Mouse (Mus musculus): ENCODE results near the gene Taf5l.
"Not testable (repeated sequence)": the region's sequence is repeated elsewhere in the genome, so short reads cannot be mapped to it uniquely, and the experiment has no call there.

Taf5l gene

DNA sequence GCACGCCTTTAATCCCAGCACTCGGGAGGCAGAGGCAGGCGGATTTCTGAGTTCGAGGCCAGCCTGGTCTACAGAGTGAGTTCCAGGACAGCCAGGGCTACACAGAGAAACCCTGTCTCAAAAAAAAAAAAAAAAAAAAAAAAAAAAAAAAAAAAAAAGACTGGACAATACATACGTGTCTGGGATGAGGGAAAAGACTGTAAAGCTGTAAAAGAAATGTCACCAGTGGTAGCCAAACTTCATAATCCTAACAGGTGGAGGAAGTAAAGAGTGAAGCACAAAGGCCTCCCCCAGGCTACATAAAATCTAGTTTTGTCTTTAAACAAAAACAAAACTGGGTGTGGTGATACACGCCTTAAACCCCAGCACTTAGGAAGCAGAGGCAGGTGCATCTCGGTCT, 6.9 kb downstream of the Taf5l start:
- DNase-seq (ENCODE audit: low read depth, low spot score) = not testable (repeated sequence)

- no peak for DNase-seq (ENCODE audit: low read depth, low spot score)
Measured at GRCm38 (mm10) chr8:124011989-124012586, 9.1 kb downstream of the Taf5l start.

DNA sequence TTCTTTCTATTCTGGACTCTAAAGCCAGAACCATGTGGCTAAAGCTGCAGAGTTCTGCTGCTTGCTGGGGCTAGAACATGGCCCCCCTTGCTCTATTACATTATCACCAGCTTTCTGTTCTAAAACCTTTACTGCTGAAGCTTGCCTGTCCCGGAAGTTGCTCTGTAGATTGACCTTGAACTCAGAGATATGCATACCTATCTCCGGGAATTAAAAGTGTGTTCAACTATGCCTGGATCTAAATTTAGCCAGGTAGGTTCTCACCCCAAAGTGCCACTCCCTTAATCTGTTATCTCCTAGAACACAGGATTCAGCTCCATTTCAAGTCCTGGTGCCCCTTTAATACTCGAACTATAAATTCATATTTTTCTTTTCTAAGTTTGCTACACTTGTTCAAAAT, 9.6 kb downstream of the Taf5l start:
- DNase-seq (ENCODE audit: low read depth, low spot score) = no peak

- no peak for DNase-seq (ENCODE audit: low read depth, low spot score)
Measured at GRCm38 (mm10) chr8:124007829-124008228, 13.4 kb downstream of the Taf5l start.

- no peak for DNase-seq (ENCODE audit: low read depth, low spot score)
Measured at GRCm38 (mm10) chr8:124002546-124003108, 18.6 kb downstream of the Taf5l start.

GRCm38 (mm10) chr8:123999568-123999967, 21.6 kb downstream of the Taf5l start:
- no peak for DNase-seq (ENCODE audit: low read depth, low spot score)

DNA sequence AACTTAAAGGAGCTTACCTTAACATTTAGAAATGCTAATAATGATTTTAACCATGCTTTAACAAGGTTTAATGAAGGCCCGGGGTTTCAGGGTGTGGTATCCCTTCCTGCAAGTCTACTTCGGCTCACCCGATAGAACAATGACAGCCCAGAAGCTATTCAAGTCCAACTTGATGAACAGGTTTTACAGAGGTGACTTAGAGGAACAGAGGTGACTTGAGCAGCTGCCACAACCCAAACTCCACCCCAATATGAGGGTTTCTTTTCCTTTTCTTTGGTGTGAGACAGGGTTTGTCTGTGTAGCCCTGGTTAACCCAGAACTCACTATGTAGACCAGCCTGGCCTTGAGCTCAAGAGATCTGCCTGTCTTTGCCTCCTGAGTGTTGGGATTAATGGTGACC, 27.2 kb downstream of the Taf5l start:
- DNase-seq (ENCODE audit: low read depth, low spot score) = no peak

GRCm38 (mm10) chr8:123993597-123993996, 27.6 kb downstream of the Taf5l start:
- no peak for DNase-seq (ENCODE audit: low read depth, low spot score)

- DNase-seq (ENCODE audit: low read depth, low spot score) = no peak
Measured at GRCm38 (mm10) chr8:123992587-123992986, 28.6 kb downstream of the Taf5l start.

GRCm38 (mm10) chr8:123990277-123991049, 30.7 kb downstream of the Taf5l start:
- DNase-seq (ENCODE audit: low read depth, low spot score) = no peak

DNA sequence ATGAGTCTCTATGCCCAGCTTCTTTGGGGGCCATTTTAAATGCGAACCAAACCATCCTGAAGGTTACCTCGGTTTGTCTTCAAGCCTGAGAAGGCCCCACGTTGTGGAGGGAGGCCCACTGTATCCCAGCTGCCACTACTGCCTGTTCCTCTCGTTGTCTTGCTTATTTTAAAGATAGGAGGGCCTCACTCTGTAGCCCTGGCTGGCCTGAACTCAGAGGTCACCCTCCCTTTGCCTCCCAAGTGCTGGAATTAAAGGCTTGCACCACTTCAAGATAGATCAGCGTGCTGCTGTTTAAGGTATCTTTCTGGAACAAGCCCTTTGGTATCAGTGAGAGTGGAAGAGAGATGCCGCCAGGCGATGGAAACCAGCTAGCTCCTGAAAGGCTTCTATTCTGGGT, 32.1 kb downstream of the Taf5l start:
- no peak for DNase-seq (ENCODE audit: low read depth, low spot score)

GRCm38 (mm10) chr8:123988605-123989038, 32.6 kb downstream of the Taf5l start:
- no peak for DNase-seq (ENCODE audit: low read depth, low spot score)

DNA sequence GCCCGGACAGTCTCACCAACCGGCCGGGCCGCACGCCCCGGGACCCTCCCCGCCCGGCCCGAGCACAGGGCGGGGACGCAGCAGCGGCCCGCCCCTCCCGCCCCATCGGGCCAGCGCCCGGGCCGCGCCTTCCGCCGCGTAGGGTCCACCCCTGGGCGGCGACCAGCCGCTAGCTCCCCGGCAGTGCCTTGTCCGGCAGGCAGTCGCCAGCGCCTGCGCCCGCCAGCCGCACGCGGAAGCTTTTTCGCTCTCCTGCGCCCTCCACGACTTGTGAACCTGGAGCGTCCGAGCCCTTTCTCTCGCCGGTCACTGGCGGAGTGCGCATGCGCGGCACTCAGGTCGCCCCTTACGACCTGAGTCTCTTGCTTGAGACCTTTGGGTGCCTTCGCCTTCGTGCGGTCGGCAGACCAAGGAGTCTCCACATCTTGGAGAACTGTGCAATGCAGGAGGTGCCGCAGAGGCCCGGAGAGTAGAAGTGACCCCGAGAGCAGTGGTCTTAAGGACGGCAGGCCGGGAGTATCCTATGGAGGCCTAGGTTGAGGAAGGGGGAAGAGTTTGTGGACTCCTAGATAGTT, 38.3 kb downstream of the Taf5l start, which contains the start of gene Abcb10:
TSS of gene Abcb10 (minus strand) at position 297 of the 575 bp plus-strand sequence.
- DNase-seq (ENCODE audit: low read depth, low spot score) = peak; percentile 83

GRCm38 (mm10) chr8:123982291-123982793, 38.9 kb downstream of the Taf5l start:
- DNase-seq (ENCODE audit: low read depth, low spot score) = no peak

DNA sequence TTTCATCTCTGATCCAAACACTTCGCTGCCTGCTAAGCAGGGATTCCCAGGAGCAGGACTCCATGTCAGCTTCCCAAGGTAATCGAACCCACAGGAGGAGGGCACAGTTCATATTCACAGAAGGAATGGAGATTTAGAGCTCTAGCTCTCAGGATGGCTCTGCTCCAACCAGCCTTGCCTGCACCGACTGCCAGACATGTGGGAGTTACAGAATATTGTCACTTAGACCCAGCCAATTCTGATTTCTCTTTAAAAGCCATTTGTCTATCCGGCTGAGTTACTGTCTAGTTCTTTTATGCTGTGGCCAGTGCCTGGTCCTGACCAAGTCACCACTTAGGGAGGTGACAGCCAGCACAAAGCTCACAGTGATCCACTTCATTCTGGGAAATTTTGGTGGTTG, 39.5 kb downstream of the Taf5l start:
- DNase-seq (ENCODE audit: low read depth, low spot score) = no peak

DNA sequence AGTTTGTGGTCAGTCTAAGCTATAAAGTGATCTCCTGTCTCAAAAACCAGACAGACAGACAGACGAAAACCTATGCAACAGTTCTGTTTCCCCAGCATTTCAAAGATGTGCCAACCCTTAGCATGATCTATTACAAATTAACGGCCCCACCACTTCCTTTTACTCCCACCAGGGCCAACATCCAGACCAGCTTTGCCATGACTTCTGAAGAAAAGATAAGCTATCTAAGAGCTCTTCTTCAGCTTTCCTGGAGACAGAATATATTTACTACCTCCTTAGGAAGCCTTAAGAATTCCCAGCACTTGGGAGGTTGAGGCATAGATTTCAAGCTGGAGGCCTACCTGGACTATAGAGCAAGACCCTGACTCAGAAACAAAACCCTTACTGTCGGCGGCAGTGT, 41.0 kb downstream of the Taf5l start:
- DNase-seq (ENCODE audit: low read depth, low spot score) = no peak

DNA sequence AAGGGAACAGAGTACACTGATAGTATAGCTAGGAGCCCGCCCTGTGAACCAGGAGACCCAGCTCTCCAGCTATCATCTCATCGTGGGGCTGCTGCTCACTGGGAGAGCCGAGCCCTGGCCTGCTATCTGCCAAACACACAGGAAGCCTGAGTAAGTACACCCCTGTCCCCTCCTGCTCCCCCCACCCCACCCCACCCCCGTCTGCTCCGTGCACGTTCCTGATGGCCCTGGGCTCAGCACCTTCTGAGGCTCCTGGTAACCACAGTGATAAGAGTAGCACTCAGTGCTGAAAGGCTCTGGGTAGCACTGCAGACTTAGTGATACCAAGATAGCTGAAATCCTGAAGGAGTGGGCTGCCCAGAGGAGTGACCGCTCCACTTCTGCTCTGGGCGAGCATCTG, 42.3 kb downstream of the Taf5l start:
- no peak for DNase-seq (ENCODE audit: low read depth, low spot score)

DNA sequence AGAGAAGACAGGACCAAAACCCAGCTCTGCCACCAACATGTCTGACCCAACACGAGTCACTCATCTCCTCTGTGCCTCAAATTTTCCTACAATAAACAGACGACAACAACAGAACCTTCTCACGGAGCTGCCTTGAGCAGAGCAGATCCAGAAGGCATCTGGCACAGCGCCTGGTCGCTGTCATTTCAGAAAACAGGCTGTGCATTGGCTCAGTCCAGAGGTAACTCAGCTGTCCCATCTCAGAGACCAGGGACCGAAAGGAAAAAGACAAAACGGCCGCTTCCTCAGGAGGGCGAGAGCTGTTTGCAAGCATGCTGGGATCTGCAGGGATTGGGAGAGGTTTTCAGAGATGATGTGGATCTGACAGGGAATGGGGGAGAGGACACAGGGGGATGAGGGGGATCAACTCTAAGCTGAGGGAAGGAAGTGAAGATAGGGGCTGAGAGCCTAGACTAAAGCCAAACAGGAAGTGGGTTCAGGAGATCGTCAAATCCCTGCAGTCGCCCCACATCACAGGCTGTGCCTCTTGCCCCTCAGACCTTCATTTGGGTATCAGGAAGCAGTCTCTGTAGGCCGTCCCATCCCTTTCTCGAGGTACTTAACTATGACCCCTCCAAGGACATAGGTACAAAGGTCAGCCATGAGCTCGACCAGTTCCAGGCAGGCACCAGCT, 42.9 kb downstream of the Taf5l start:
- no peak for DNase-seq (ENCODE audit: low read depth, low spot score)

- no peak for DNase-seq (ENCODE audit: low read depth, low spot score)
Measured at GRCm38 (mm10) chr8:123977499-123977898, 43.7 kb downstream of the Taf5l start.

DNA sequence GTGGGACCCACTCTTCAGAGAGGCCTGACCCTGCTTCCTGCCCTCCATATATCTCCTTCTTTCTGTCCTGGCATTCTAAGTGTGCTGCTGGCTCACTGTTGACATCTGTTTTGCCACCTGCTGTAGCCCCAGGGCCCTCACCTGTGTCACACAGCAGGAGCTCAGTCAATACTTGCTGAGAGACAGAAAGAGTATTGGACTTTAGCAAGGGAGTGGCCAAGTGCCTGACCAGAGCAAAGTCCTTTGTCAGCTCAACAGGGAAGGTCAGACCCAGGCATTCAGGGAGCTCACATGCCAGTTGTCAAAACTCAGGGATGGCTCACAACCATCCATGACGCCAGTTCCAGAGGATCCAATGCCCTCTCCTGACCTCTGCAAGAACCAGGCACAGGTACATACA, 47.7 kb downstream of the Taf5l start:
- no peak for DNase-seq (ENCODE audit: low read depth, low spot score)

DNA sequence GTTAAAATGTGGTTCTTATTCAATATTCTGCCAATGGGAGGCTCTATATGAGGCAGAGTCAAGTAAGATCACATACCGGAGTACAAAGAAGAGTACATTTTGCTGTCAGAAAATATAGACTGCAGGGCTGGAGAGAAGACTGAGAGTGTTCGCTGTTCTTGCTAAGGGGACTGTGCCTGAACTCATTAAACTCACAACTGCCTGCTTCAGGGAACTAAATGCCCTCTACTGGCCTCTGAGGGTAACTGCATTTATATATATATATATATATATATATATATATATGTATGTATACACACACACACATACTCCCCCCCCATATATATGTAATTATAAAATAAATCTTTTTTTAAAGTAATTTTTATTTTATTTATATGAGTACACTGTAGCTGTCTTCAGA, 54.3 kb downstream of the Taf5l start:
- DNase-seq (ENCODE audit: low read depth, low spot score) = no peak

DNA sequence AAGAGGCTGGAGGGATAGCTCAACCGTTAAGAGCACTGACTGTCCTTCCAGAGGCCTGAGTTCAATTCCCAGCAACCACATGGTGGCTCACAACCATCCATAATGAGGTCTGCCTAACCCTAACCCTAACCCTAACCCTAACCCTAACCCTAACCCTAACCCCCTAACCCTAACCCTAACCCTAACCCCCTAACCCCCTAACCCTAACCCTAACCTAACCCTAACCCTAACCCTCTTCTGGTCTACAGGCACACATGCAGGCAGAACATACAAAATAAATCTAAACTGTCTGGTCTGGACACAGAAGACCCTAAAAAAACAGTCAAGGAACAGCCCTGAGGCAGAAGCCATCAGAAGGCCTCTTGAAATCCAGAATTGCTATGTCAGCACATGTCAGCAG, 59.8 kb downstream of the Taf5l start:
- no peak for DNase-seq (ENCODE audit: low read depth, low spot score)

Data from embryo, embryonic 11.5 days (tissue).